Mouse (Mus musculus) NIH3T3 (cell line): ENCODE results near the gene Troap.

ENCODE experiments used
- DNase-seq: peaks from one replicate; pipeline ENCODE4 v3.0.0-alpha.2; 2012; ENCODE audit warnings: low read depth

Gene Troap

GRCm38 (mm10) chr15:99074019-99074599 is at the start of gene Troap:
Gene Troap (plus strand): TSS chr15:99074575.
- DNase-seq, result no peak

- peak; percentile 94 for DNase-seq
Measured at GRCm38 (mm10) chr15:99024668-99025314, 49.6 kb upstream of the Troap start.

- DNase-seq, result no peak
Measured at GRCm38 (mm10) chr15:99025414-99025813, 49.0 kb upstream of the Troap start.

- peak; percentile 74 for DNase-seq
Measured at GRCm38 (mm10) chr15:99026259-99026658, 48.1 kb upstream of the Troap start.

- no peak for DNase-seq
Measured at GRCm38 (mm10) chr15:99027116-99027515, 47.3 kb upstream of the Troap start.

GRCm38 (mm10) chr15:99028874-99029458 is 45.4 kb upstream of the Troap start:
- DNase-seq, result peak; percentile 49

- DNase-seq, result peak; percentile 99
Measured at GRCm38 (mm10) chr15:99029619-99030584, 44.5 kb upstream of the Troap start, which contains the start of gene Tuba1c. Gene Tuba1c (plus strand): TSS chr15:99029891.

- DNase-seq, result peak; percentile 80
Measured at GRCm38 (mm10) chr15:99030585-99031387, 43.6 kb upstream of the Troap start.

- no peak for DNase-seq
Measured at GRCm38 (mm10) chr15:99031388-99031675, 43.0 kb upstream of the Troap start.

- DNase-seq, result peak; percentile 69
Measured at GRCm38 (mm10) chr15:99032041-99032725, 42.2 kb upstream of the Troap start.

GRCm38 (mm10) chr15:99032726-99033250 is 41.6 kb upstream of the Troap start:
- DNase-seq, result no peak

- DNase-seq, result peak; percentile 71
Measured at GRCm38 (mm10) chr15:99033498-99034270, 40.7 kb upstream of the Troap start.

- no peak for DNase-seq
Measured at GRCm38 (mm10) chr15:99035431-99035830, 38.9 kb upstream of the Troap start.

GRCm38 (mm10) chr15:99036249-99036905 is 38.0 kb upstream of the Troap start:
- DNase-seq, result no peak

GRCm38 (mm10) chr15:99038025-99038424 is 36.4 kb upstream of the Troap start:
- DNase-seq, result no peak

GRCm38 (mm10) chr15:99038797-99039196 is 35.6 kb upstream of the Troap start:
- no peak for DNase-seq

GRCm38 (mm10) chr15:99039306-99039705 is 35.1 kb upstream of the Troap start:
- no peak for DNase-seq

- DNase-seq, result no peak
Measured at GRCm38 (mm10) chr15:99039996-99040919, 34.1 kb upstream of the Troap start.
